ENCODE assay signal across 9 mouse cellular contexts in genomic region chr2:168871767-168872511, GRCm38 (mm10).
DNase-seq lines count a peak whose midpoint lies in the region; ATAC-seq and TF ChIP-seq lines count a peak whose summit lies in the region.
"Had no signal": no experiment of that assay in that cellular context is flagged by ENCODE, and none has a peak within 500 bp of the region (broad histone marks: within the 10 kb centered on the region; RNA-seq: fewer than 3 reads in every experiment).

No protein-coding gene starts in this region.

- H3K36me3 ChIP-seq in kidney, embryonic 15.5 days, result no peaks in the 10 kb centered on the region
- H3K36me3 ChIP-seq in embryonic facial prominence, embryonic 13.5 days, result no peaks in the 10 kb centered on the region
- no peaks in the 10 kb centered on the region for H3K36me3 ChIP-seq in intestine, postnatal 0 days (ENCODE audit: control insufficient read depth, insufficient read depth)
- no peaks in the 10 kb centered on the region for H3K36me3 ChIP-seq in neural tube, embryonic 12.5 days

- H3K4me2 ChIP-seq in kidney, embryonic 15.5 days, result peak overlapping the region; percentile 50
- peak overlapping the region; percentile 53 for H3K4me2 ChIP-seq in embryonic facial prominence, embryonic 13.5 days
- H3K4me2 ChIP-seq in intestine, postnatal 0 days (replicated peaks; ENCODE audit: low read depth), result 0 out of 2 replicates have a peak overlapping the region, but pooled peaks have one; percentile 27
- H3K4me2 ChIP-seq in neural tube, embryonic 12.5 days (replicated peaks), result peak overlapping the region; percentile 34

- no peak for TF ChIP-seq CTCF in intestine, postnatal 0 days (IDR thresholded peaks at IDR 0.05; ENCODE audit: low read depth)

- no peaks in the 10 kb centered on the region for H3K9me3 ChIP-seq in kidney, embryonic 15.5 days (replicated peaks)
- H3K9me3 ChIP-seq in embryonic facial prominence, embryonic 13.5 days, result no peaks in the 10 kb centered on the region
- H3K9me3 ChIP-seq in intestine, postnatal 0 days (ENCODE audit: control insufficient read depth), result no peaks in the 10 kb centered on the region
- no peaks in the 10 kb centered on the region for H3K9me3 ChIP-seq in neural tube, embryonic 12.5 days

- 0 out of 2 replicates have a peak, but pooled peaks have one; percentile 9 for ATAC-seq in kidney, embryonic 15.5 days (replicated peaks; ENCODE audit: low FRiP score)
- no peak for ATAC-seq in embryonic facial prominence, embryonic 13.5 days (ENCODE audit: insufficient number of reproducible peaks, insufficient read depth, low FRiP score, low TSS enrichment, low read depth)
- no peak for ATAC-seq in intestine, postnatal 0 days
- no peak for ATAC-seq in neural tube, embryonic 12.5 days (ENCODE audit: low FRiP score, low read depth)
- ATAC-seq in megakaryocyte-erythroid progenitor cell, adult 5-6 weeks (replicated peaks; ENCODE audit: low FRiP score, low TSS enrichment, poor library complexity, severe bottlenecking), result no peak
- ATAC-seq: CD4-positive, CD25-positive, alpha-beta regulatory T cell, adult 4 months had no signal

- 0 out of 2 replicates have a peak, but pooled peaks cover 2% of the 10 kb centered on the region for H3K27me3 ChIP-seq in kidney, embryonic 15.5 days
- no peaks in the 10 kb centered on the region for H3K27me3 ChIP-seq in embryonic facial prominence, embryonic 13.5 days
- no peaks in the 10 kb centered on the region for H3K27me3 ChIP-seq in intestine, postnatal 0 days (replicated peaks; ENCODE audit: control insufficient read depth, insufficient read depth, low read length)
- no peaks in the 10 kb centered on the region for H3K27me3 ChIP-seq in neural tube, embryonic 12.5 days (replicated peaks)

- WGBS in kidney, embryonic 15.5 days, result 21% methylated on average over 22 of the region's 22 CpGs
- 9% methylated on average over 22 of the region's 22 CpGs for WGBS in embryonic facial prominence, embryonic 13.5 days
- 38% methylated on average over 22 of the region's 22 CpGs for WGBS in intestine, postnatal 0 days
- WGBS in neural tube, embryonic 12.5 days, result 14% methylated on average over 22 of the region's 22 CpGs

- no peak for DNase-seq in kidney, adult 8-10 months
- DNase-seq in spleen, postnatal 4 days (ENCODE audit: low spot score in 2 of 2), result no peak
- DNase-seq in urinary bladder, postnatal 4 days (ENCODE audit: low spot score in 2 of 2), result no peak

- no peak overlapping the region for H3K9ac ChIP-seq in kidney, embryonic 15.5 days
- H3K9ac ChIP-seq in embryonic facial prominence, embryonic 13.5 days, result no peak overlapping the region
- no peak overlapping the region for H3K9ac ChIP-seq in intestine, postnatal 0 days (ENCODE audit: low read depth, low read length)
- H3K9ac ChIP-seq in neural tube, embryonic 12.5 days, result no peak overlapping the region

- peaks cover 21% of the 10 kb centered on the region for H3K4me1 ChIP-seq in kidney, embryonic 15.5 days
- H3K4me1 ChIP-seq in embryonic facial prominence, embryonic 13.5 days, result peaks cover 21% of the 10 kb centered on the region
- no peaks in the 10 kb centered on the region for H3K4me1 ChIP-seq in intestine, postnatal 0 days (replicated peaks; ENCODE audit: control insufficient read depth, insufficient read depth, low read length)
- peaks cover 12% of the 10 kb centered on the region for H3K4me1 ChIP-seq in neural tube, embryonic 12.5 days

- no peak overlapping the region for H3K27ac ChIP-seq in kidney, embryonic 15.5 days
- H3K27ac ChIP-seq in embryonic facial prominence, embryonic 13.5 days, result peak overlapping the region; percentile 82
- no peak overlapping the region for H3K27ac ChIP-seq in intestine, postnatal 0 days (ENCODE audit: low read depth, low read length)
- no peak overlapping the region for H3K27ac ChIP-seq in neural tube, embryonic 12.5 days

- peak overlapping the region; percentile 5; the same call in 1 of the 2 replicates for H3K4me3 ChIP-seq in kidney, embryonic 15.5 days (replicated peaks)
- H3K4me3 ChIP-seq in embryonic facial prominence, embryonic 13.5 days, result peak overlapping the region; percentile 21
- H3K4me3 ChIP-seq in intestine, postnatal 0 days (ENCODE audit: low read depth, low read length), result no peak overlapping the region
- H3K4me3 ChIP-seq in neural tube, embryonic 12.5 days, result no peak overlapping the region

Comparison
In these comparisons a context has a peak if more than half of its experiments do, and no peak if none do; other contexts are left out.
1. H3K4me3 ChIP-seq: peak in kidney, embryonic 15.5 days (single experiment) and embryonic facial prominence, embryonic 13.5 days (single experiment); none in intestine, postnatal 0 days (single experiment) and neural tube, embryonic 12.5 days (single experiment).
2. Peak in every context shown above with its lines, with median percentiles within 50 percentile points of each other: H3K4me2 ChIP-seq.